Mouse (Mus musculus): ENCODE measurements at regions not wholly inside any gene's neighbourhood (a gene's known extent, or its start where the extent isn't known, plus 50 kb on each side); places are given as distances from the start of the nearest gene placed in this dataset.

GRCm38 (mm10) chr6:95179993-95180392 lies 63.0 kb downstream of the Kbtbd8 start:
- no peak for DNase-seq (ENCODE audit: low spot score in 2 of 2)

GRCm38 (mm10) chr6:95182238-95182637 lies 65.2 kb downstream of the Kbtbd8 start:
- DNase-seq (ENCODE audit: low spot score in 2 of 2), result no peak

- no peak for DNase-seq (ENCODE audit: low spot score in 2 of 2)
Measured at GRCm38 (mm10) chr6:95185074-95185931, 68.3 kb downstream of the Kbtbd8 start.

- DNase-seq (ENCODE audit: low spot score in 2 of 2), result no peak
Measured at GRCm38 (mm10) chr6:95196631-95197030, 79.6 kb downstream of the Kbtbd8 start.

- no peak for DNase-seq (ENCODE audit: low spot score in 2 of 2)
Measured at GRCm38 (mm10) chr6:95198611-95199010, 81.6 kb downstream of the Kbtbd8 start.

GRCm38 (mm10) chr6:95202291-95202790 lies 85.3 kb downstream of the Kbtbd8 start:
- DNase-seq (ENCODE audit: low spot score in 2 of 2), result no peak

- no peak for DNase-seq (ENCODE audit: low spot score in 2 of 2)
Measured at GRCm38 (mm10) chr6:95202978-95203377, 85.9 kb downstream of the Kbtbd8 start.

GRCm38 (mm10) chr6:95204231-95204630 lies 87.2 kb downstream of the Kbtbd8 start:
- no peak for DNase-seq (ENCODE audit: low spot score in 2 of 2)

- DNase-seq (ENCODE audit: low spot score in 2 of 2), result peak; percentile 4 to 29
Measured at GRCm38 (mm10) chr6:95207063-95207462, 90.0 kb downstream of the Kbtbd8 start.

- no peak for DNase-seq (ENCODE audit: low spot score in 2 of 2)
Measured at GRCm38 (mm10) chr6:95217431-95217830, 100.4 kb downstream of the Kbtbd8 start.

- DNase-seq (ENCODE audit: low spot score in 2 of 2), result no peak
Measured at GRCm38 (mm10) chr6:95218830-95219229, 101.8 kb downstream of the Kbtbd8 start.

GRCm38 (mm10) chr6:95223537-95223936 lies 98.4 kb upstream of the Gm10234 start:
- peak; percentile 39 to 75 for DNase-seq (ENCODE audit: low spot score in 2 of 2)

- no peak for DNase-seq (ENCODE audit: low spot score in 2 of 2)
Measured at GRCm38 (mm10) chr6:95229885-95230284, 92.0 kb upstream of the Gm10234 start.

GRCm38 (mm10) chr6:95234712-95235111 lies 87.2 kb upstream of the Gm10234 start:
- DNase-seq (ENCODE audit: low spot score in 2 of 2), result no peak

- no peak for DNase-seq (ENCODE audit: low spot score in 2 of 2)
Measured at GRCm38 (mm10) chr6:95243657-95244056, 78.3 kb upstream of the Gm10234 start.

GRCm38 (mm10) chr6:95244911-95245310 lies 77.0 kb upstream of the Gm10234 start:
- no peak for DNase-seq (ENCODE audit: low spot score in 2 of 2)

GRCm38 (mm10) chr6:95256303-95256702 lies 65.6 kb upstream of the Gm10234 start:
- DNase-seq (ENCODE audit: low spot score in 2 of 2), result no peak

- DNase-seq (ENCODE audit: low spot score in 2 of 2), result no peak
Measured at GRCm38 (mm10) chr6:95261001-95261400, 60.9 kb upstream of the Gm10234 start.

- no peak for DNase-seq (ENCODE audit: low spot score in 2 of 2)
Measured at GRCm38 (mm10) chr6:95264011-95264869, 57.7 kb upstream of the Gm10234 start.

- no peak for DNase-seq (ENCODE audit: low spot score in 2 of 2)
Measured at GRCm38 (mm10) chr6:95269524-95269923, 52.4 kb upstream of the Gm10234 start.
